Mouse (Mus musculus) neural tube, postnatal 0 days (tissue): Measurements from ENCODE around the gene Akr1a1. TPM values are rescaled to one million over a fixed set of nuclear protein-coding genes. Genes with fewer than 3 reads are reported as not detected.

Experiments
- polyA plus RNA-seq: library from polyadenylated mRNA; unstranded; fragments of >200 nt; fragmentation: Nextera tagmentation; extraction: Ambion mirVana; gene quantifications from 2 replicates; pipeline ENCODE4 v1.2.1, GENCODE M21; 2015

Akr1a1 gene
- polyA plus RNA-seq: 699 and 752 TPM in 2 replicates

DNA sequence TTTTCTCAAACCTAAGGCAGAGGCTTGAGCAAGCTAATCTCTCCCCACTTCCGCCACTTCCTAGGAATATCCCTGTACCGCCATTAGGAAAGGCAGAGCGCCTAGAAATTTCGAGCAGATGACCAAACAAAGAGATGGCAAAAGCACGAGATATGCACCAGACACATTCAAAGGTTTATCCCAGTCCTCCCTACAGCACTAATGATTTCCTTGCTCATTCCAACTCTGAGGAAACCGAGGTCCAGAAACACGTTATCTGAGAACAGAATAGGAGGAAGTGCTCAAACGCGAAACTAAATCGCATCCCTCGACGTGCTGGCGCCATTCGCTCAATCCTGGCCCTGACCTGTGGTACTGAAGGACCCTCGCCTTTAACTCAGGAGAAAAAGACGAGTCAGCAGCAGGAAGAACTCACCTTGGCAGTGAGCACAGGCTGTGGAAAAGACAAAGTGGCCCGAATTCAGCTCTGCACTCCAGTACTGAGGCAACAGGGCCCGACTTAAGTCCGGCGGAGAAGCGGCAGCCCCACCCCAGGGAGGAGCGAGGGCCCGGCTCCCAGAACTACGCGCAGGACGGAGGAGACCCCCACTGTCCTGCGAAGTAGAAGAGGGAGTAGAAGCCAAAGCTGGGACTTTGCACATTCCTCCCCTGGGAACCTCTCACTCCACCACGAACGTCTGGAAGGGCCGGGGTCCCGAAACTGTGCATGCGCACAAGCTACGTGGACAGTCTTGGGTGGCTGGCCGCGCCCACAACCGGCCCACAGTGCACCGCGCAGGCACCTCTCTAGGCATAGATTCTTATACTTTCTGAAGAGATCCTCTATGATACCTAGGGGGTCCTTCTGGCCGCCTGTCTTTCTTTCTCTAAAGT is at the start of gene Akr1a1:
TSS of gene Akr1a1 (minus strand) at position 757 of the 873 bp plus-strand sequence.

DNA sequence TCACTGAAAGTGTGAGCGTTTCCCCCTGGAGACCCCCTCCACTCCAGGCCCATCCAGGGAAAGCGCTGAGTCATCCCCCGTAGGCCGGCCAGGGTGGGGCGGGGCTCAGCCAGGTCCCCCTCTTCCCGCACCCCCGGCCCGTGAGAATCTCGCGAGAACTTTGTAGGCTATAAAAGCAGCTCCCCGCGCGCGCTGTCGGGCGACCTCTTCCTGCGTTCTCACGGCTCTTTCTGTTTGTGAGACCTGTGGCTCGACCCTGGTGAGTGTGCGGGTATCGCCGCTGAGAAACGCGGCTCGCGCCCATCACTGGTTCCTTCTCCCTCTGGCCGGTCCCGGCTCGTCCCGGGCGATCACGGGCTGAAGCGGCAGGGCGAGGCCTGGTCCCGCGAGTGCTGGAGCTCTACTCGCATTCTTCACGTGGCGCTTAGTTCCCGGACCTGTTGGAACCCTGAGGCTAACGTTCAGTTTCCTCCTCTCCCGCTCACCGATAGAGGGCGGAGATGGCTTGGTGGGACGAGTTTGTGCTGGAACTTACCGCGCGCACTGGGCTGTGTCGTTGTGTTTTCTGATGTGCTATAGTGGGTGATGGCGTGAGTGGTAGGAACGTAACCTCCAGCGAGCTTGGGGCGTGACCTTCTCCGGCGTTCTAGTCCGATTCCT is 34.1 kb upstream of the Akr1a1 start, which contains the start of gene Prdx1:
TSS of gene Prdx1 (plus strand) at position 143 of the 660 bp plus-strand sequence.

DNA sequence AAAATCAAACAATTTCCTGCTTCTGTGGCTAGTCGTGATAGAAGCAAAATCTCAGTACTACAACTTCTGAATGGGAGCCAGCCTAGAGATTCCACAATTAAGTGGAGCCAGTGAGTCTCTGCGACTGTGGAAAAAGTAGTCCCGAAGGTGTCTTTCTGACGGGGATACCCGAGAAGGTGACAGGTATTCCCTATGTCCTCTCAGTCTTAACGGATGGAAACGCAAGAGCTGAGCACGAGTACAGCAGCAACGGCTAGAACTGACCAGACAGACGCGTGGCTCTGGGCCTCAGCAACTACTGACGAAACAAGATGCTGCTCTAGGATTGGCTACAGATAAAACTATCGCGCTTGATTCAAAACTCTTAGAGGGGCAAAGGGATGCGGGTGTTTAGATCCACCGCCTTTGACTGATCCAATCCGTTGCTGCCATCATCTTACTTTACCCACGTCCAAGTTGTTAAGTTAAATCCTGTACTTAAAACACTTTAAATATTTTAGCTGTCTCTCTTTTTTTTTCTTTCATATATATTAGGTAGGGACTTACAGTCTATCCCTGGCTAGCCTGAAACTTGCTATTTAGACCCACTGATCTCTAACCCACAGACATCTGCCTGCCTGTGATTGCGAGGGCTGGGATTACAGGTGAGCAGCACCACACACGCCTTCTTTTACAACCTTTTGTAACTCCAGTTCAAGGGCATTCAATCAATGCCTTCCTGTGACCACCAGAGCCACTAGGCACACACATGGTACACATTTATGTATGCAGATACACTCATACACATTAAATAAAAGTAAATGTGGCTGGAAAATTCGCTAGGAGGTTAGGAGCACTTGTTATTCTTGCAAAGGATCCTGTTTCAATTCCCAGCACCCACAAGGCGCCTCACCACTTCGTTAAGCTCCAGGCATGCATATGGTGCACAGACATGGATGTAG is 23.5 kb downstream of the Akr1a1 start, which contains the start of gene Nasp:
TSS of gene Nasp (minus strand) at position 220 of the 941 bp plus-strand sequence.

DNA sequence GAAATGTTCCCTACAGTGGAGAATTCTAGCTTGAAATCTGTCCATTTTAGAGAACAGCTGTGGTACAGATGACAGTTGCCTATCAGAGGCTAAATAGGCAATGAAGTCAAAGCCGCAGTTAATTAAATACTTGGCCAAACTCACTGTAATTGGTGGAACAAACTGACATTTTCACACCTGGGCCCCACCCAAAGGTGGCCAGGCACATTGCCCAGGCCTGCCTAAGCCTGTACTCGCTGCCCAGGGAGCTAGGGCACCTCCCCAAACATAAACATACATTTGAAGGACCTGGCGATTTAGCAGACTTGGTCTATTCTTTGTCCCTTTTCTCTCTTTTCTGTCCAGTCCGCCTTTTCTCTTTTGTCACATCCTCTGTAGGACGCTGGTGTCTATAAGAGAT is 55.1 kb downstream of the Akr1a1 start, which contains the start of gene Ccdc17:
TSS of gene Ccdc17 (plus strand) at position 276 of the 400 bp plus-strand sequence.

Other genes starting within 250 kb of the Akr1a1 start
- 23.3 and 23.8 TPM in 2 replicates for gene Mast2, start 187.5 kb downstream of the Akr1a1 start, polyA plus RNA-seq
- 9.2 and 11.0 TPM in 2 replicates for gene Ipp, start 144.1 kb downstream of the Akr1a1 start, polyA plus RNA-seq
- 17.5 and 18.3 TPM in 2 replicates for gene Tmem69, start 95.7 kb downstream of the Akr1a1 start, polyA plus RNA-seq
- gene Gpbp1l1, start 94.0 kb downstream of the Akr1a1 start, polyA plus RNA-seq: 11.7 and 12.6 TPM in 2 replicates
- gene Ccdc17, start 55.0 kb downstream of the Akr1a1 start, polyA plus RNA-seq: 4.8 and 5.4 TPM in 2 replicates
- gene Nasp, start 23.7 kb downstream of the Akr1a1 start, polyA plus RNA-seq: 55.0 and 59.1 TPM in 2 replicates
- gene Prdx1, start 33.9 kb upstream of the Akr1a1 start, polyA plus RNA-seq: 509 and 614 TPM in 2 replicates
- 14.8 and 19.0 TPM in 2 replicates for gene Mmachc, start 56.7 kb upstream of the Akr1a1 start, polyA plus RNA-seq
- gene Ccdc163, start 56.8 kb upstream of the Akr1a1 start, polyA plus RNA-seq: 5.8 and 6.5 TPM in 2 replicates
- 2.5 and 2.8 TPM in 2 replicates for gene Tesk2, start 69.3 kb upstream of the Akr1a1 start, polyA plus RNA-seq
- 23.4 and 25.2 TPM in 2 replicates for gene Toe1, start 156.0 kb upstream of the Akr1a1 start, polyA plus RNA-seq
- 4.1 and 4.7 TPM in 2 replicates for gene Mutyh, start 156.0 kb upstream of the Akr1a1 start, polyA plus RNA-seq
- gene Hpdl, start 170.0 kb upstream of the Akr1a1 start, polyA plus RNA-seq: 2.3 and 2.7 TPM in 2 replicates
- gene Zswim5, start 225.7 kb upstream of the Akr1a1 start, polyA plus RNA-seq: 2.8 and 3.0 TPM in 2 replicates